Mouse (Mus musculus): Measurements from ENCODE around the gene Bcl3. TPM values are rescaled to one million over a fixed set of nuclear protein-coding genes. Genes with fewer than 3 reads are reported as not detected.

The Bcl3 gene
- polyA plus RNA-seq, 1 experiment from 2014 or later = 0.71 TPM

DNA sequence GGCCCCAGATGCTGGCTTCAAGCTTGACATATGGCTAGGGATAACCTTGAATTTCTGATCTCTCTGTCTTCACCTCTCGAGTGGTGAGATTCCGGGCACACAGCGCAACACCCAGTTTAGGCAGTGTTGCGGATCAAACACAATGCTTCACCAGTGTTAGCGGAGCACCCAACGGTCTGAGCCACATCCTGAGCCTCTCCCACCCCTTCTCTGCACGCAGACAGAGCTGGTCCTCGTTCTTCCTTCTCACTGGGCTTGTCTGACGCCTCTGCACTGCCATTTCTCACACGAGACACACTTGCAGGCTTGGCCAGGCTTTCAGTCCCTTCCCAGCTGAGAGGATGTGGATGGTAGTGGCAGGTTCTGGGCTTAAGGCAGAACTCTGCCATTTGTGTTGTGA, 37.2 kb upstream of the Bcl3 start:
- 0 out of 2 replicates have a peak, but pooled peaks cover 2% of the 10 kb centered on the region for H3K27me3 ChIP-seq (ENCODE audit: control insufficient read depth, insufficient read depth, low read length)
- no peak overlapping the region for H3K27ac ChIP-seq (replicated peaks; ENCODE audit: low read depth, low read length)
- 68% methylated on average over 10 of the region's 10 CpGs for WGBS
- no peaks in the 10 kb centered on the region for H3K4me1 ChIP-seq (ENCODE audit: control insufficient read depth, insufficient read depth, low read length)
- H3K4me2 ChIP-seq (ENCODE audit: low read depth, severe bottlenecking) = no peak overlapping the region
- no peak overlapping the region for H3K4me3 ChIP-seq (ENCODE audit: low read depth, low read length)
- no peak overlapping the region for H3K9ac ChIP-seq (ENCODE audit: low read length)
- DNase-seq (ENCODE audit: low spot score) (no peak), ATAC-seq (ENCODE audit: insufficient number of reproducible peaks, low FRiP score, low TSS enrichment, low read depth) (no peak)
- no peaks in the 10 kb centered on the region for H3K9me3 ChIP-seq (ENCODE audit: control insufficient read depth, low read length)
- H3K36me3 ChIP-seq (ENCODE audit: control insufficient read depth, insufficient read depth, low read length) = no peaks in the 10 kb centered on the region

GRCm38 (mm10) chr7:19856283-19856682, 33.7 kb upstream of the Bcl3 start:
- Histone ChIP-seq H3K27me3 (ENCODE audit: control insufficient read depth, insufficient read depth, low read length) (peaks cover 8% of the 10 kb centered on the region; the same call in 1 of the 2 replicates), H3K27ac (replicated peaks; ENCODE audit: low read depth, low read length) (no peak overlapping the region), H3K36me3 (ENCODE audit: control insufficient read depth, insufficient read depth, low read length) (no peaks in the 10 kb centered on the region), H3K4me1 (ENCODE audit: control insufficient read depth, insufficient read depth, low read length) (no peaks in the 10 kb centered on the region), H3K4me3 (ENCODE audit: low read depth, low read length) (no peak overlapping the region), H3K9me3 (ENCODE audit: control insufficient read depth, low read length) (no peaks in the 10 kb centered on the region), H3K9ac (ENCODE audit: low read length) (no peak overlapping the region), H3K4me2 (ENCODE audit: low read depth, severe bottlenecking) (no peak overlapping the region)
- DNase-seq (ENCODE audit: low spot score) (no peak), ATAC-seq (ENCODE audit: insufficient number of reproducible peaks, low FRiP score, low TSS enrichment, low read depth) (no peak)
- 85% methylated on average over 6 of the region's 6 CpGs for WGBS

DNA sequence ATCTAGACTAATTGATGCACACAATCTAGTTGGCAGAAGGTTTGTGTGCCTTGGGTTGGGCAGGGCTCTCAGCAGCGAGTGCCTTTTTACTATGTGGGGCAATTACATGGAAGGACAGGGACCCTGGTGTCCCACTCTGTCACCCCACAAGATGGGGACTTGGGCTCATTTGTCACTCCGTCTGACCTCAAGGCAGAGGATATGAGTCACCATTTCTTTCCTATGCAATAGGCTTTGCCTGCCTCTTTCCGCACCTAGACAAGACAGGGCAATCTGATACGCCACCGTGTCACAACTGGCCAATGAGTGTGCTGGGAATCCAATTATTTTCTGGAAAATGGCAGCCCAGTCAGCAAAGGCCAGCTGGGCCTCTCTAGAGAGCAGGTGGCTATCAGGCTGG, 33.1 kb upstream of the Bcl3 start:
- H3K27ac ChIP-seq (replicated peaks; ENCODE audit: low read depth, low read length) = no peak overlapping the region
- no peak overlapping the region for H3K4me3 ChIP-seq (ENCODE audit: low read depth, low read length)
- H3K9me3 ChIP-seq (ENCODE audit: control insufficient read depth, low read length) = no peaks in the 10 kb centered on the region
- no peaks in the 10 kb centered on the region for H3K4me1 ChIP-seq (ENCODE audit: control insufficient read depth, insufficient read depth, low read length)
- H3K27me3 ChIP-seq (ENCODE audit: control insufficient read depth, insufficient read depth, low read length) = peaks cover 11% of the 10 kb centered on the region; the same call in 1 of the 2 replicates
- H3K36me3 ChIP-seq (ENCODE audit: control insufficient read depth, insufficient read depth, low read length) = no peaks in the 10 kb centered on the region
- 90% methylated on average over 5 of the region's 5 CpGs for WGBS
- ATAC-seq (ENCODE audit: insufficient number of reproducible peaks, low FRiP score, low TSS enrichment, low read depth) = no peak
- H3K4me2 ChIP-seq (ENCODE audit: low read depth, severe bottlenecking) = no peak overlapping the region
- no peak overlapping the region for H3K9ac ChIP-seq (ENCODE audit: low read length)
- DNase-seq (ENCODE audit: low spot score) = no peak

- Histone ChIP-seq H3K27me3 (ENCODE audit: control insufficient read depth, insufficient read depth, low read length) (peaks cover 11% of the 10 kb centered on the region; the same call in 1 of the 2 replicates), H3K9me3 (ENCODE audit: control insufficient read depth, low read length) (no peaks in the 10 kb centered on the region), H3K9ac (ENCODE audit: low read length) (no peak overlapping the region), H3K27ac (replicated peaks; ENCODE audit: low read depth, low read length) (no peak overlapping the region), H3K36me3 (ENCODE audit: control insufficient read depth, insufficient read depth, low read length) (no peaks in the 10 kb centered on the region), H3K4me3 (ENCODE audit: low read depth, low read length) (no peak overlapping the region), H3K4me2 (ENCODE audit: low read depth, severe bottlenecking) (no peak overlapping the region), H3K4me1 (ENCODE audit: control insufficient read depth, insufficient read depth, low read length) (no peaks in the 10 kb centered on the region)
- 88% methylated on average over 20 of the region's 20 CpGs for WGBS
- DNase-seq (ENCODE audit: low spot score) (no peak), ATAC-seq (ENCODE audit: insufficient number of reproducible peaks, low FRiP score, low TSS enrichment, low read depth) (no peak)
These were observed 31.0 kb upstream of the Bcl3 start for GRCm38 (mm10) chr7:19853526-19853925.

DNA sequence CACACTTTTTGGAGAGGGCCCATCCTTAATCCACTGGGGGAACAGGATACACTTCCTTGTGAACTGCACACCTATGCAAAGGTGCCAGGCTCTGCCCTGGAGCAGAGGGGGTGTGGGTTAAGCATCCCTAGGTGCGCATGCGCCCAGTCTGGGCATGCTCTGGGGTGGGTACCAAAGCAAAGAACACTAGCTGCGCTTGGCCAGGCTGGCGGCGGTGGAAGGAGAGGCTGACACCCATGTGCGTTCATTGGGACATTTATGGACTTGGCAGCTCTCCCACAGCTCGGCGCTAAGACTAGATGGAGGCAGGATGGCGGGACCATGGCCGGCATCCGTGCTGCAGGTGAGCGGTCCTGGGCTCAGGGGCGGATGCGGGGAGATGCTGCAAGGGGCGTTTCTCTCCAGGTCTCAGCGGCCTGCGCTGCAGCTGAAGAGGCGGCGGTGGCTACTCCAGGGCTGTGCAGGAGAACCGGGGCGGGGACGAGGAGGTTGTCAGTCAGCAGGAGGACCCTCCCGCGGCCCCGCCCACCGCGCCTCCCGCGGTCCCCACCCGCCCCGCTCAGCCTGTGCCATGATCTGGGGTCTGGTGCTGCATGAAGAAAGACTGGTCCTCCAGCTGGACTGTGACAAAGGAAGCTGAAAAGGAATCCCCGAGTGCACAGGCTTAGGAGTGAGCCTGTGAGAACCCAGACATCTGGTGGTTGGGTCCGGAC, 29.4 kb upstream of the Bcl3 start, which contains the start of gene Gm19345:
Gene Gm19345, plus strand, starts transcription at position 146 of the 713 bp plus-strand sequence.
- 0 out of 2 replicates have a peak within 1 kb of the TSS, but pooled peaks have one; percentile 12 for H3K9ac ChIP-seq (ENCODE audit: low read length)
- H3K36me3 ChIP-seq (ENCODE audit: control insufficient read depth, insufficient read depth, low read length) = no peaks in the 10 kb centered on the region
- DNase-seq (ENCODE audit: low spot score) = peak; percentile 49
- WGBS = 4% methylated on average over 33 of the region's 33 CpGs
- peak within 1 kb of the TSS; percentile 43 for H3K4me2 ChIP-seq (ENCODE audit: low read depth, severe bottlenecking)
- no peaks in the 10 kb centered on the region for H3K4me1 ChIP-seq (ENCODE audit: control insufficient read depth, insufficient read depth, low read length)
- peak; percentile 60 for ATAC-seq (ENCODE audit: insufficient number of reproducible peaks, low FRiP score, low TSS enrichment, low read depth)
- peaks cover 9% of the 10 kb centered on the region; the same call in 1 of the 2 replicates for H3K27me3 ChIP-seq (ENCODE audit: control insufficient read depth, insufficient read depth, low read length)
- 0 out of 2 replicates have a peak within 1 kb of the TSS, but pooled peaks have one; percentile 8 for H3K4me3 ChIP-seq (ENCODE audit: low read depth, low read length)
- no peak within 1 kb of the TSS for H3K27ac ChIP-seq (replicated peaks; ENCODE audit: low read depth, low read length)
- no peaks in the 10 kb centered on the region for H3K9me3 ChIP-seq (ENCODE audit: control insufficient read depth, low read length)

DNA sequence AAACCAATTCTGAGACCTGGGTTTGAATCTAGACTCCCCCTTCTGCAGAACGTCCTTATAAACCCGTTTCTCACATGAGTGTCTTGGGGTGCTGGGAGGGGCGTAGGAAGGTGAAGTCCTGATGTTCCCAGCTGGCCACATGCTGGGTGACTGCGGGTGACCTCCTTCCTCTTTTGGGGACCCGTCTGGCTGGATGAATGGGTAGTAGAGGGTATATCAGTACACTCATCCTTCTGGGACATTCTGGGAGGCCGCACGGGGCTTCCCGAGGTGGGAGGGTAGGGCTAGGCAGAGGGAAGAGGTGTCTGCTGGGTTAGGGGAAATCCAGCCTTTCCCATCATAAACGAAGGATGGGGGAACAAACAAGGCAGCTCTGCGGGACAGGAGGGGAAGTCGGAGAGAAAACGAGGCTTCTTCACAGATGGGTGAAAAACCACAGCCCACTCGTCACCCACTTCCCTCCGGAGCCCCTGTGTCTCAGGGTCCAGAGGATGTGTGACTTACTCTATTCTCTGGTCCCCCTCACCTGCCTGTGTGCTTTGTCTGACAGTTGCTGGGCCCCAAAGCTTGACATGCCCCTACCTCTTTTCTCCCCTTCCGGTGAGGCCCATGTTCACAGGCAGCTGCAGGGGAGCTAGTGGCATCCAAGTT, 22.1 kb upstream of the Bcl3 start:
- ATAC-seq (ENCODE audit: insufficient number of reproducible peaks, low FRiP score, low TSS enrichment, low read depth) = no peak
- no peaks in the 10 kb centered on the region for H3K36me3 ChIP-seq (ENCODE audit: control insufficient read depth, insufficient read depth, low read length)
- H3K4me3 ChIP-seq (ENCODE audit: low read depth, low read length) = no peak overlapping the region
- H3K9ac ChIP-seq (ENCODE audit: low read length) = no peak overlapping the region
- no peaks in the 10 kb centered on the region for H3K4me1 ChIP-seq (ENCODE audit: control insufficient read depth, insufficient read depth, low read length)
- H3K9me3 ChIP-seq (ENCODE audit: control insufficient read depth, low read length) = no peaks in the 10 kb centered on the region
- H3K27ac ChIP-seq (replicated peaks; ENCODE audit: low read depth, low read length) = no peak overlapping the region
- H3K27me3 ChIP-seq (ENCODE audit: control insufficient read depth, insufficient read depth, low read length) = peaks cover 6% of the 10 kb centered on the region
- WGBS = 65% methylated on average over 15 of the region's 15 CpGs
- no peak overlapping the region for H3K4me2 ChIP-seq (ENCODE audit: low read depth, severe bottlenecking)
- DNase-seq (ENCODE audit: low spot score) = no peak

GRCm38 (mm10) chr7:19843561-19843960, 21.0 kb upstream of the Bcl3 start:
- Histone ChIP-seq H3K27ac (replicated peaks; ENCODE audit: low read depth, low read length) (no peak overlapping the region), H3K9me3 (ENCODE audit: control insufficient read depth, low read length) (no peaks in the 10 kb centered on the region), H3K36me3 (ENCODE audit: control insufficient read depth, insufficient read depth, low read length) (no peaks in the 10 kb centered on the region), H3K9ac (ENCODE audit: low read length) (no peak overlapping the region), H3K4me1 (ENCODE audit: control insufficient read depth, insufficient read depth, low read length) (no peaks in the 10 kb centered on the region), H3K27me3 (ENCODE audit: control insufficient read depth, insufficient read depth, low read length) (peaks cover 6% of the 10 kb centered on the region), H3K4me3 (ENCODE audit: low read depth, low read length) (no peak overlapping the region), H3K4me2 (ENCODE audit: low read depth, severe bottlenecking) (no peak overlapping the region)
- ATAC-seq (ENCODE audit: insufficient number of reproducible peaks, low FRiP score, low TSS enrichment, low read depth) (0 out of 2 replicates have a peak, but pooled peaks have one; percentile 24), DNase-seq (ENCODE audit: low spot score) (peak; percentile 80)
- 4% methylated on average over 11 of the region's 11 CpGs for WGBS

DNA sequence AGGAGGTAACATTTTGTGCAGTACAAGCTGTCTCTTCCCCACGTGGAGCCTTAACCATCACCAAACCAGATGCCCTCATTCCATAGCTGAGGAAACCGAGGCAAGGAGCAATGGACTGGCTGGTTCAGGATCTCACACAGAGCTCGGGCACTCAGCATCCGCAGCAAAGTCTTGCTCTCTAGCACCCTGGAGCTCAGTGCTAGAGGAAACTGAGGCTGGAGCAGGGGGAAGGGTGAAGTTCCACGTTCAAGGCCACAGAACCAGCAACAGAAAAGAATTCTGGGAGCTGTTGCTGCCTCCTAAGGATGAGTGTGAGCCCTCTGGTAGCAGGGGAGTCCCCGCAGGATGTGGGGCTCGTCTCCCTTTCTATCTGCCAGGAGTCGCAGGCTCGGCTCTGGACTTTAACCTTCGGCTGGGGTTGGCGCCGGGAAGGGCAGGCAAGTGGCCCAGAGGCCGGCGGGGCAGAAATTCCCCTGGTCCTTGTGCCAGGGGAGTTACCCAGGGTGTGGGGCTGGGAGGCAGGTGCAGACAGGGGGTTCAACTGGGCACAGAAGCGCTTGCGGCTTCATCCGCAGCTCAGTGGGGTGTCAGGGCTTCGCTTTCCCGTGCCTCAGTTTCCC, 20.4 kb upstream of the Bcl3 start:
- Histone ChIP-seq H3K9me3 (ENCODE audit: control insufficient read depth, low read length) (no peaks in the 10 kb centered on the region), H3K9ac (ENCODE audit: low read length) (no peak overlapping the region), H3K4me2 (ENCODE audit: low read depth, severe bottlenecking) (no peak overlapping the region), H3K36me3 (ENCODE audit: control insufficient read depth, insufficient read depth, low read length) (no peaks in the 10 kb centered on the region), H3K4me3 (ENCODE audit: low read depth, low read length) (no peak overlapping the region), H3K27me3 (ENCODE audit: control insufficient read depth, insufficient read depth, low read length) (peaks cover 6% of the 10 kb centered on the region), H3K27ac (replicated peaks; ENCODE audit: low read depth, low read length) (no peak overlapping the region), H3K4me1 (ENCODE audit: control insufficient read depth, insufficient read depth, low read length) (no peaks in the 10 kb centered on the region)
- WGBS = 27% methylated on average over 19 of the region's 19 CpGs
- DNase-seq (ENCODE audit: low spot score) = no peak
- ATAC-seq (ENCODE audit: insufficient number of reproducible peaks, low FRiP score, low TSS enrichment, low read depth) = no peak

Measured in limb, embryonic 11.5 days (tissue).